Mouse (Mus musculus) ES-Bruce4 (cell line): ENCODE results near the gene Klk1b3.
"Not testable (repeated sequence)": the region's sequence is repeated elsewhere in the genome, so short reads cannot be mapped to it uniquely, and the experiment has no call there.

Source experiments
- CTCF ChIP-seq: IDR thresholded peaks from one replicate; pipeline ENCODE4 v1.8.1; 2011; ENCODE audit warnings: low read depth, low read length
- EP300 ChIP-seq: IDR thresholded peaks from 2 replicates; pipeline ENCODE4 v1.6.1; 2011; ENCODE audit warnings: low read depth, low read length; ENCODE audit not compliant: insufficient read depth
- POLR2A ChIP-seq: IDR thresholded peaks from one replicate; pipeline ENCODE4 v1.8.1; 2011; ENCODE audit warnings: low read length; ENCODE audit not compliant: insufficient read depth

GRCm38 (mm10) chr7:44186516-44186915, 11.5 kb upstream of the Klk1b3 start:
- TF ChIP-seq POLR2A, CTCF, EP300: not testable (repeated sequence)
